Mouse (Mus musculus): Measurements from ENCODE around the gene Gp9. TPM values are rescaled to one million over a fixed set of nuclear protein-coding genes. Genes with fewer than 3 reads are reported as not detected.

The Gp9 gene
- polyA plus RNA-seq, 2 experiments, result 1.4 to 2.0 TPM

DNA sequence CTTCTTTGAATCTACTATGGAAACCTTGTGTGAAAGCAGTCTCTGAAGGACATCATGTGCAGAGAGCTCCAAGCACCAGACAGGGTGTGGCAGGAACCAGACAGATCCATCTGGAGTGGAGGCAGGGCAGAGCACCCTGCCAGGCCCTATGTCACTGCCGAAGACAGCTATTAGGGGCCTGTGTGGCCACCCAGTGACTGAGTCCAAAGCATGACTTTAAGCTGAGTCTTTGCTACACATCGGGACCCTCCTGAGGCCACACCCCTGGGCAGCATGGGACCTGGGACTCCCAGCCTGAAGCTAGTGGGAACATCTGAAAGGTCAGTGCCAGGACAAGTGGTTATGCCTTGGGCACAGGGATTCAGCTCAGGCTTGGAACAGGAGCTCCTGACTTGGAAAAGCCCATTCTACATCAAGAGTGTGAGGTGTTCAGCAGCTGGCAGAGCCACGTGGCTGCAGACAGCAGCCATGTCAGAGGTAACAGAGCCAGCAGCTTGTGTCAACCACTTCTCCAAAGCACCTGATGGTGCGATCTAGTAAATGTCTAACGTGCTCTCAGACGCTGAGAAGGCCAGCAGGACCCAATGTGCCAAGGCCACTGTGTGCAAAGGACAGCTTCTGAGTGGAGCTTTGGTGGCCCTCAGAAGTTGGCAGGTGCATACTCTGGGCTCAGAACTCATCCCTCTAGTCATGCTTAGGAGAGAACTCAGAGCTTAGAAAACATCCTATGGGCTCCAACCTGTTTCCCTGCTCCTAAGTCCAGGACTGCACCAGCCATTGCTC is 9.4 kb downstream of the Gp9 start:
- H3K27ac ChIP-seq (replicated peaks; ENCODE audit: low read depth, low read length), result no peak overlapping the region
- no peak for TF ChIP-seq POLR2A (IDR thresholded peaks at IDR 0.05; ENCODE audit: borderline replicate concordance, extremely low read depth, insufficient read depth, insufficient read length)
- no peaks in the 10 kb centered on the region for H3K4me1 ChIP-seq (ENCODE audit: control insufficient read depth, insufficient read depth, low read length)
- WGBS, result 85% methylated on average over 6 of the region's 6 CpGs
- H3K9ac ChIP-seq (ENCODE audit: low read depth, low read length, severe bottlenecking), result no peak overlapping the region
- H3K9me3 ChIP-seq (ENCODE audit: control insufficient read depth, low read length), result no peaks in the 10 kb centered on the region
- H3K27me3 ChIP-seq (ENCODE audit: control insufficient read depth, insufficient read depth, low read length), result no peaks in the 10 kb centered on the region
- no peak overlapping the region for H3K4me2 ChIP-seq (replicated peaks; ENCODE audit: low read depth, low read length, severe bottlenecking)
- peaks cover 11% of the 10 kb centered on the region for H3K36me3 ChIP-seq (ENCODE audit: control insufficient read depth, insufficient read depth, low read length)
- H3K4me3 ChIP-seq (replicated peaks; ENCODE audit: low read length), result no peak overlapping the region
- ATAC-seq (ENCODE audit: low FRiP score, low read depth) (no peak), DNase-seq (ENCODE audit: low spot score) (no peak)

DNA sequence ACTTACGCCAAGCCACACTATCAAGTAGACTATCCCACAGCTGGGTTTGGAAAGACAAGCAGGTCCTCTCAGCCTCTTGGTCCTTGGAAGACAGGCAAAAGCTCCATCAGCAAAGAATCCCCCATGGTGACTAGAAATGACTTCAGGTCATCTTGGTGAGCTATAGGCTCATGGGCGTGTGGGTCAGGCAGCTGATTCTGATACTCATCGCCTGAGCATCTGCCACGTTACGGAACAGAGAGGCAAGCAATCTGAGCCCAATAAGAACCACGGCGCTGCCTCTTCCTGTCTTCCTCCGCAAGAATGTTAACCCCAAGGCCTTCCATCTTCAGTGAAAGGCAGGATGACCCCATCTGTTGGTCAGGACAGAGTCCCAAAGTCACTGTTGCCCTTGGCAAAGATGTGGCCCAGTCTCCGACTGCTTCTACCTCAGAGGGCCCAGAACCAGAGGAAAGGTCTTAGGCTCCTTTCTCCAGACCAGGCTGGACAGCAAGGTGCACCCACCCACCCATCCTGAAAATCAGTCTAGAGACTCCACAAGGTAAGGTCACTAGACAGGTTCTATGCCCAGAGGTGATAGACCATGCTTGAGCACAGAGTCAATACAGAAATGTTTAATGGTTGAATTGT is 10.5 kb downstream of the Gp9 start:
- no peak for TF ChIP-seq POLR2A (IDR thresholded peaks at IDR 0.05; ENCODE audit: borderline replicate concordance, extremely low read depth, insufficient read depth, insufficient read length)
- no peak overlapping the region for H3K4me2 ChIP-seq (replicated peaks; ENCODE audit: low read depth, low read length, severe bottlenecking)
- H3K27me3 ChIP-seq (ENCODE audit: control insufficient read depth, insufficient read depth, low read length), result no peaks in the 10 kb centered on the region
- ATAC-seq (ENCODE audit: low FRiP score, low read depth) (no peak), DNase-seq (ENCODE audit: low spot score) (no peak)
- H3K9me3 ChIP-seq (ENCODE audit: control insufficient read depth, low read length), result no peaks in the 10 kb centered on the region
- H3K9ac ChIP-seq (ENCODE audit: low read depth, low read length, severe bottlenecking), result no peak overlapping the region
- WGBS, result 89% methylated on average over 9 of the region's 9 CpGs
- H3K4me3 ChIP-seq (replicated peaks; ENCODE audit: low read length), result no peak overlapping the region
- no peak overlapping the region for H3K27ac ChIP-seq (replicated peaks; ENCODE audit: low read depth, low read length)
- no peaks in the 10 kb centered on the region for H3K4me1 ChIP-seq (ENCODE audit: control insufficient read depth, insufficient read depth, low read length)
- H3K36me3 ChIP-seq (ENCODE audit: control insufficient read depth, insufficient read depth, low read length), result peaks cover 18% of the 10 kb centered on the region

DNA sequence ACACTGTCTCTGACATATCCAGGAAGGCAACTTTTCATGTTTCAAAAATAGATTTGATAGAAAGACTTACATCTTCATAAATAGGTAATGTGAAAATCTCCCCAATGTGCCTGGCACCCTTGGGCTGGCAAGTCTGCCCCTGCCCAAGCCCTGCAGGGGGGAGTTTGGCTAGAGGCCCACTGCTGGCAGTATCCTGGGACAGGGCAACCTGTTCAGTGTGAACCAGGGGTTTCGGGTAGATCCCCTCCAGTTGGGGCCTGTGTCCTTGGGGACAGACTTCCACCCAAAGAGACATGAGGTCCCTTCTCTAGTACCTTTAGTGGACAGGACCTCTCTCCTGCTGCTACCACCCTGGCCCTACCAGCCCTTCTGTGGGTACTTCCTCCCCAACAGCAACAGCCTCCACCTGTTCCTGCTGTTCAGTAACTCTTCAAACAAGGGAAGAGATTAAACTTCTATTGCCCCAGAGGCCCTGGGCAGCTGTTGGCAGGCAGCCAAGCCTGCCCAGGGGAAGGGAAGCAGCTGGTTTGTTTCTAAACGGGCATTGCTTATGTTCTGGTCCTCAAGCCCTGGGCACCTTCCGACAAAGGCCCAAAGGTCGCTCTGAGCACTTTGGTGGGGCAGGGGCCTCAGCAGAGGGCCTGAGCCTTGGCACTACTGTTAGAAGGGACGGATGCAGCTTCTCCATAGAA is 11.2 kb downstream of the Gp9 start:
- ATAC-seq (ENCODE audit: low FRiP score, low read depth) (no peak), DNase-seq (ENCODE audit: low spot score) (no peak)
- Histone ChIP-seq H3K4me1 (ENCODE audit: control insufficient read depth, insufficient read depth, low read length) (no peaks in the 10 kb centered on the region), H3K4me2 (replicated peaks; ENCODE audit: low read depth, low read length, severe bottlenecking) (no peak overlapping the region), H3K4me3 (replicated peaks; ENCODE audit: low read length) (no peak overlapping the region), H3K27ac (replicated peaks; ENCODE audit: low read depth, low read length) (no peak overlapping the region), H3K9ac (ENCODE audit: low read depth, low read length, severe bottlenecking) (no peak overlapping the region), H3K27me3 (ENCODE audit: control insufficient read depth, insufficient read depth, low read length) (no peaks in the 10 kb centered on the region), H3K36me3 (ENCODE audit: control insufficient read depth, insufficient read depth, low read length) (peaks cover 22% of the 10 kb centered on the region), H3K9me3 (ENCODE audit: control insufficient read depth, low read length) (no peaks in the 10 kb centered on the region)
- WGBS, result 47% methylated on average over 5 of the region's 5 CpGs
- TF ChIP-seq POLR2A (IDR thresholded peaks at IDR 0.05; ENCODE audit: borderline replicate concordance, extremely low read depth, insufficient read depth, insufficient read length), result no peak

DNA sequence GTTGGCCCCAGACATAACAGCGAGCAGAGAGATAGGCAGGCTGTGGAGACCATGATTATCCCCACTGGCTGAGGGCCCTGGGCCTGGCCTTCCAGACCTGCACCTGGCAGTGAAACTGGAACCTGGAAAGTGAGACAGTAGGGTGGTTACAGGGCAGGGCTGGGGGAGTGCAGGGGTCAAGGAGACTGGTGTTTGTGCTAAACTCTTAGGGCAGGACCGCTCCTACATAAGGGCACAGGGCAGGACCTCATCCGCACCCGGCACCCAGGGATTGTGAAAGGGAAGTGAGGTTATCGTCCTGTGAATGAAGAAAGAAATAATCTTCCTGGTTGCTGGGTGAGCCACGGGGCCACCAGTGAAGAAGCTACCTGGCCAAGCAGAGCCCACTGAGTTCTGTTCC is 11.9 kb downstream of the Gp9 start:
- DNase-seq (ENCODE audit: low spot score), result no peak
- Histone ChIP-seq H3K27ac (replicated peaks; ENCODE audit: low read depth, low read length) (no peak overlapping the region), H3K4me1 (ENCODE audit: control insufficient read depth, insufficient read depth, low read length) (no peaks in the 10 kb centered on the region), H3K27me3 (ENCODE audit: control insufficient read depth, insufficient read depth, low read length) (no peaks in the 10 kb centered on the region), H3K4me3 (replicated peaks; ENCODE audit: low read length) (no peak overlapping the region), H3K9me3 (ENCODE audit: control insufficient read depth, low read length) (no peaks in the 10 kb centered on the region), H3K9ac (ENCODE audit: low read depth, low read length, severe bottlenecking) (no peak overlapping the region), H3K4me2 (replicated peaks; ENCODE audit: low read depth, low read length, severe bottlenecking) (no peak overlapping the region), H3K36me3 (ENCODE audit: control insufficient read depth, insufficient read depth, low read length) (peaks cover 22% of the 10 kb centered on the region)
- no peak for ATAC-seq (ENCODE audit: low FRiP score, low read depth)
- 97% methylated on average over 6 of the region's 6 CpGs for WGBS
- TF ChIP-seq POLR2A (IDR thresholded peaks at IDR 0.05; ENCODE audit: borderline replicate concordance, extremely low read depth, insufficient read depth, insufficient read length), result no peak

DNA sequence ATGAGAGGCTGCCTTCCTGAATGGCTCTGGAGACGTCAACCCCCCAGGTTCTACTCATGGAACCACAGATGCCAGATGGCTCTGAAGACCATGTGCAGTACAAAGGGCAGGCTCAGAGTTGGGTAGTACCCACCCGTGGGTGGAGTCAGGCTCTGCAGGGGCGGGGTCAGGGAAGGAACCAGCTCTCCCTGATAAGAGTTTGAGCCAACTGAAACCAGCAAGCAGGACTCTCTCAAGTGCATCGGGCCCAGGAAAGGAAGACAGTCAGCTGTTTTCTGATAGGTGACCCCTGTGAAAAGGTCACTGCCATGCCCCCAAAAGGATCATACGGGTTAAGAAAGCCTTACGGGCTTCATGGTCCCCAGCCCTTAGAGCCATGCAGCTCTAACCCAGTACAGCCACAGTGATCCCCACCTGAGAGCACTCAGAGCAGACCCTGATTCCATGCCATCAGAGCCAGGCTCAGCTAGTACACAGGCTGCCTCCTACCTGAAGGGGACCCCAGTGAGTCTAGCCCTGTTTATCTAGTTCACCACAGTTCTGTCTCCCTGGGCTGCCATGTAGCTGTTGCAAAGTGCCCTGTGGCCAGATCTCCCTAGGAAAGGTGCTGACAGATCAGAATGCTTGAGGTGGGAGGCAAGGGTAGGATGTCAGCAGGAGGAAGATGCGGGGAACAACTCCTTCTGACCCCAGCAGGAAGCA is 13.1 kb downstream of the Gp9 start:
- Histone ChIP-seq H3K4me3 (replicated peaks; ENCODE audit: low read length) (no peak overlapping the region), H3K27ac (replicated peaks; ENCODE audit: low read depth, low read length) (no peak overlapping the region), H3K4me2 (replicated peaks; ENCODE audit: low read depth, low read length, severe bottlenecking) (no peak overlapping the region), H3K4me1 (ENCODE audit: control insufficient read depth, insufficient read depth, low read length) (no peaks in the 10 kb centered on the region), H3K36me3 (ENCODE audit: control insufficient read depth, insufficient read depth, low read length) (peaks cover 22% of the 10 kb centered on the region), H3K9me3 (ENCODE audit: control insufficient read depth, low read length) (no peaks in the 10 kb centered on the region), H3K9ac (ENCODE audit: low read depth, low read length, severe bottlenecking) (no peak overlapping the region), H3K27me3 (ENCODE audit: control insufficient read depth, insufficient read depth, low read length) (no peaks in the 10 kb centered on the region)
- ATAC-seq (ENCODE audit: low FRiP score, low read depth) (no peak), DNase-seq (ENCODE audit: low spot score) (no peak)
- no peak for TF ChIP-seq POLR2A (IDR thresholded peaks at IDR 0.05; ENCODE audit: borderline replicate concordance, extremely low read depth, insufficient read depth, insufficient read length)
- WGBS, result 72% methylated on average over 7 of the region's 7 CpGs

All from limb, embryonic 14.5 days (tissue).